Comparison of ENCODE assay signal across 10 mouse cellular contexts in genomic region chr12:108915893-108916292, GRCm38 (mm10). TPM values are rescaled to one million over a fixed set of nuclear protein-coding genes. Genes with fewer than 3 reads are reported as not detected.
DNase-seq lines count a peak whose midpoint lies in the region; ATAC-seq and TF ChIP-seq lines count a peak whose summit lies in the region.
"Had no signal": no experiment of that assay in that cellular context is flagged by ENCODE, and none has a peak within 500 bp of the region (broad histone marks: within the 10 kb centered on the region; RNA-seq: fewer than 3 reads in every experiment).

No protein-coding gene starts in this region.

- intact Hi-C loops in gastrocnemius, adult 2 months (cut with DNase I): no loop called here

- H3K27ac ChIP-seq in kidney, adult 2 months (ENCODE audit: insufficient read depth, low read depth, low read length): no peak overlapping the region
- no peak overlapping the region for H3K27ac ChIP-seq in forebrain, embryonic 15.5 days (replicated peaks)
- H3K27ac ChIP-seq in neural tube, embryonic 15.5 days (replicated peaks): peak overlapping the region; percentile 41; the same call in 1 of the 2 replicates
- no peak overlapping the region for H3K27ac ChIP-seq in gastrocnemius, adult 2 months
- H3K27ac ChIP-seq: heart, embryonic 15.5 days had no signal

- no peaks in the 10 kb centered on the region for H3K36me3 ChIP-seq in kidney, adult 2 months (ENCODE audit: control insufficient read depth, insufficient read depth, low read length)
- no peaks in the 10 kb centered on the region for H3K36me3 ChIP-seq in forebrain, embryonic 15.5 days
- H3K36me3 ChIP-seq in neural tube, embryonic 15.5 days: no peaks in the 10 kb centered on the region
- H3K36me3 ChIP-seq: heart, embryonic 15.5 days had no signal

- H3K4me2 ChIP-seq in forebrain, embryonic 15.5 days (replicated peaks): no peak overlapping the region
- H3K4me2 ChIP-seq in neural tube, embryonic 15.5 days: no peak overlapping the region; the same call in 1 of the 2 replicates
- H3K4me2 ChIP-seq: heart, embryonic 15.5 days had no signal

- peak; percentile 74 for ATAC-seq in forebrain, embryonic 15.5 days (replicated peaks)
- peak; percentile 85; the same call in 1 of the 2 replicates for ATAC-seq in neural tube, embryonic 15.5 days (ENCODE audit: low FRiP score)
- ATAC-seq in cerebellum, adult (ENCODE audit: insufficient number of reproducible peaks, low FRiP score, low TSS enrichment): no peak

- peak; percentile 38 for DNase-seq in kidney, postnatal 14 days
- DNase-seq in kidney, adult 2 months: no peak
- DNase-seq in left cerebral cortex, adult 18-20 months (ENCODE audit: low spot score in 2 of 2): peak; percentile 59 to 69
- DNase-seq in gastrocnemius, adult 2 months: no peak
- DNase-seq in adrenal gland, postnatal 36 days: no peak

- H3K9me3 ChIP-seq in forebrain, embryonic 15.5 days: no peaks in the 10 kb centered on the region
- no peaks in the 10 kb centered on the region for H3K9me3 ChIP-seq in neural tube, embryonic 15.5 days (replicated peaks)
- H3K9me3 ChIP-seq: G1E; heart, embryonic 15.5 days had no signal

- TF ChIP-seq POLR2A in kidney, adult 2 months (IDR thresholded peaks at IDR 0.05; ENCODE audit: low read depth, low read length): no peak

- H3K4me3 ChIP-seq in kidney, adult 2 months (ENCODE audit: insufficient read depth, low read depth, low read length): no peak overlapping the region
- no peak overlapping the region for H3K4me3 ChIP-seq in forebrain, embryonic 15.5 days
- no peak overlapping the region for H3K4me3 ChIP-seq in neural tube, embryonic 15.5 days (replicated peaks)
- no peak overlapping the region for H3K4me3 ChIP-seq in gastrocnemius, adult 2 months
- H3K4me3 ChIP-seq: heart, embryonic 15.5 days had no signal

- no peak for TF ChIP-seq CTCF in kidney, adult 2 months (conservative IDR thresholded peaks at IDR 0.05; ENCODE audit: insufficient read depth, insufficient read length, low read depth, low read length)
- no peak for TF ChIP-seq CTCF in gastrocnemius, adult 2 months (IDR thresholded peaks at IDR 0.05)

- H3K27me3 ChIP-seq in kidney, adult 2 months (replicated peaks; ENCODE audit: control insufficient read depth, insufficient read depth, low read length): no peaks in the 10 kb centered on the region
- H3K27me3 ChIP-seq in forebrain, embryonic 15.5 days: peaks cover 9% of the 10 kb centered on the region; the same call in 1 of the 2 replicates
- H3K27me3 ChIP-seq in neural tube, embryonic 15.5 days (replicated peaks): no peaks in the 10 kb centered on the region
- H3K27me3 ChIP-seq: heart, embryonic 15.5 days had no signal

- H3K9ac ChIP-seq in forebrain, embryonic 15.5 days (replicated peaks): no peak overlapping the region
- no peak overlapping the region for H3K9ac ChIP-seq in neural tube, embryonic 15.5 days (replicated peaks)
- H3K9ac ChIP-seq: heart, embryonic 15.5 days had no signal

- peaks cover 8% of the 10 kb centered on the region; the same call in 1 of the 2 replicates for H3K4me1 ChIP-seq in kidney, adult 2 months (ENCODE audit: control insufficient read depth, insufficient read depth, low read length)
- H3K4me1 ChIP-seq in forebrain, embryonic 15.5 days: peaks cover 48% of the 10 kb centered on the region
- H3K4me1 ChIP-seq in neural tube, embryonic 15.5 days: peaks cover 72% of the 10 kb centered on the region

- WGBS in kidney, adult 2 months: 54% methylated on average over 6 of the region's 6 CpGs
- 14% methylated on average over 6 of the region's 6 CpGs for WGBS in forebrain, embryonic 15.5 days
- 11% methylated on average over 6 of the region's 6 CpGs for WGBS in neural tube, embryonic 15.5 days

RNA-seq across cellular contexts. Expression of gene Wars, which starts 21.9 kb away (rescaled TPM):
- 54.4 and 57.2 TPM in 2 replicates for polyA plus RNA-seq in kidney, adult 2 months (2012; rRNA removed)
- polyA plus RNA-seq in forebrain, embryonic 15.5 days (2015; fragmentation: Nextera tagmentation; extraction: Ambion mirVana): 104 and 107 TPM in 2 replicates
- 10 to 100 TPM; 88.5 to 95.1 TPM for total RNA-seq in left cerebral cortex, adult 18-20 months (2021)
- polyA plus RNA-seq in neural tube, embryonic 15.5 days (2015; fragmentation: Nextera tagmentation; extraction: Ambion mirVana): 100 and 102 TPM in 2 replicates
- total RNA-seq in gastrocnemius, adult 2 months (2021): 10 to 100 TPM; 28.4 to 29.1 TPM
- total RNA-seq in adrenal gland, postnatal 36 days (2021): 10 to 100 TPM; 59.0 to 63.1 TPM

RNA-seq across cellular contexts. Expression of gene Wdr25, which starts 22.5 kb away (rescaled TPM):
- 19.5 and 21.3 TPM in 2 replicates for polyA plus RNA-seq in kidney, adult 2 months (2012; rRNA removed)
- 6.4 and 9.5 TPM in 2 replicates for polyA plus RNA-seq in forebrain, embryonic 15.5 days (2015; fragmentation: Nextera tagmentation; extraction: Ambion mirVana)
- total RNA-seq in left cerebral cortex, adult 18-20 months (2021): 10 to 100 TPM; 11.0 to 12.4 TPM
- polyA plus RNA-seq in neural tube, embryonic 15.5 days (2015; fragmentation: Nextera tagmentation; extraction: Ambion mirVana): 7.4 and 7.6 TPM in 2 replicates
- total RNA-seq in gastrocnemius, adult 2 months (2021): 1 to 10 TPM; 2.5 to 5.3 TPM
- total RNA-seq in adrenal gland, postnatal 36 days (2021): 1 to 10 TPM; 5.8 to 8.1 TPM

Comparison
In these comparisons a context has a peak if more than half of its experiments do, and no peak if none do; other contexts are left out.
1. DNase-seq: peak in kidney, postnatal 14 days (single experiment) and left cerebral cortex, adult 18-20 months (2 of 2); none in kidney, adult 2 months (single experiment), gastrocnemius, adult 2 months (single experiment) and adrenal gland, postnatal 36 days (0 of 2).